Mouse (Mus musculus) kidney, postnatal 0 days (tissue): ENCODE results near the gene Vtn. TPM values are rescaled to one million over a fixed set of nuclear protein-coding genes. Genes with fewer than 3 reads are reported as not detected.

Source experiments
- ATAC-seq: fragments of 200-750 bp; cut with Nextera tagmentation; replicated peaks from 2 replicates; pipeline ENCODE4 v1.8.0; 2017; ENCODE audit warnings: low read depth, moderate number of reproducible peaks, moderate TSS enrichment, moderate library complexity; ENCODE audit not compliant: low FRiP score
- DNase-seq: peaks from one replicate; pipeline ENCODE4 v3.0.0-alpha.2; 2016; ENCODE audit warnings: low spot score
- H3K27ac ChIP-seq: fragments of 300-500 bp; sonication (generic); 2 replicates; pipeline ENCODE4 v1.5.1; 2014; ENCODE audit warnings: mild to moderate bottlenecking
- H3K27me3 ChIP-seq: fragments of 300-500 bp; sonication (generic); 2 replicates; pipeline ENCODE4 v1.6.1; 2014; ENCODE audit warnings: low read length, mixed read lengths; ENCODE audit not compliant: insufficient read depth
- H3K36me3 ChIP-seq: fragments of 300-500 bp; sonication (generic); 2 replicates; pipeline ENCODE4 v1.6.1; 2014; ENCODE audit warnings: low read length, mixed read lengths; ENCODE audit not compliant: insufficient read depth
- H3K4me1 ChIP-seq: fragments of 300-500 bp; sonication (generic); replicated peaks from 2 replicates; pipeline ENCODE4 v1.6.1; 2014; ENCODE audit warnings: antibody characterized with exemption, low read length, mixed read lengths; ENCODE audit not compliant: insufficient read depth
- H3K4me2 ChIP-seq: fragments of 300-500 bp; sonication (generic); 2 replicates; pipeline ENCODE4 v1.6.1; 2014; ENCODE audit warnings: mild to moderate bottlenecking, low read length, moderate library complexity, mixed read lengths
- H3K4me3 ChIP-seq: fragments of 300-500 bp; sonication (generic); replicated peaks from 2 replicates; pipeline ENCODE4 v1.5.1; 2014; ENCODE audit warnings: low read depth, low read length
- H3K9ac ChIP-seq: fragments of 300-500 bp; sonication (generic); 2 replicates; pipeline ENCODE4 v1.6.1; 2014; ENCODE audit warnings: low read depth, low read length
- H3K9me3 ChIP-seq: fragments of 300-500 bp; sonication (generic); replicated peaks from 2 replicates; pipeline ENCODE4 v1.6.1; 2016; ENCODE audit warnings: low read length, inconsistent platforms, mixed read lengths
- CTCF ChIP-seq: IDR thresholded peaks from 2 replicates; pipeline ENCODE4 v1.5.1; 2016; ENCODE audit warnings: antibody characterized with exemption, low read depth, mild to moderate bottlenecking, moderate library complexity
- WGBS: fragments of 180-500 bp; shearing (Covaris S2); extraction: QIAGEN DNeasy Blood & Tissue Kit; methylation state at CpG from one replicate; pipeline ENCODE4 v1.1.7; 2014; 5-methylcytosine and 5-hydroxymethylcytosine counted together
- polyA plus RNA-seq: library from polyadenylated mRNA; unstranded; fragments of >200 nt; fragmentation: Nextera tagmentation; extraction: Ambion mirVana; gene quantifications from 2 replicates; pipeline ENCODE4 v1.2.1, GENCODE M21; 2015

Gene Vtn
- polyA plus RNA-seq, 1 experiment from 2014 or later, result 0.70 TPM

DNA sequence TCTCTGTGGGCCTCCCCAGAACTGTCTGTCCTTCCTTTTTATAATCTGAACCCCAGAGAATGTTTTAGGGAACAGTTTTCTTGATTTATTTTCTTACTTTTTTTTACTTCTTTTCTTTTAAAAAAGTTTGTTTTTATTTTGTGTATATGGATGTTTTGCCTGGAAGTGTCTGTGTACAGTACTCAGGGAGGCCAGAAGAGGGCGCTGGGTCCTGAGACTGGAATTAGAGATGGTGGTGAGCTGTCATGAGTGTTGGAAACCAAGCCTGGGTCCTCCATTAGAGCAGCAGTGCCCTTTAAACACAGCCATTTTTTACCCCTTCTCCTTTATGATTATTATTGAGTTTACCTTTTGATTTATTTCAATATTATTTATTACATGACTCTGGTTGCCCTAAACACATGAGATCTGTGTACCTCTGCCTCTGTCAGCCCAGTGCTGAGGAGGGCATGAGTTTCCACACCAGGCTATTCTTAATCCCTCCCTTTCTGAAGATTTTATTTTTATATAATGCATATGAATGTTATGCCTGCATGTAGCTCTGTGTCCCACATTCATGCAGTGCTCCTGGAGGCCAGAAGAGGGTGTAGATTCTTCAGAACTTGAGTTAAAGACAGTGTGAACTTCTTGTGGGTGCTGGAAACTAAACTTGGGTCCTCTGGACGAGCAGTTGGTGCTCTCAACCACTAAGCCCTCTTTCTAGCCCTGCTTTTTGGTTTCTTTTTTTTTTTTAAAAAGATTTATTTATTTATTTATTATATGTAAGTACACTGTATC, 16.8 kb downstream of the Vtn start:
- no peak overlapping the region for H3K9ac ChIP-seq
- peak; percentile 45 for TF ChIP-seq CTCF
- DNase-seq (peak; percentile 22), ATAC-seq (no peak)
- peaks cover 44% of the 10 kb centered on the region for H3K36me3 ChIP-seq
- WGBS, result 66% methylated on average over 2 of the region's 2 CpGs
- no peaks in the 10 kb centered on the region for H3K9me3 ChIP-seq
- H3K27ac ChIP-seq, result no peak overlapping the region
- peaks cover 11% of the 10 kb centered on the region; the same call in 1 of the 2 replicates for H3K4me1 ChIP-seq
- H3K4me3 ChIP-seq, result no peak overlapping the region
- no peak overlapping the region for H3K4me2 ChIP-seq
- no peaks in the 10 kb centered on the region for H3K27me3 ChIP-seq

GRCm38 (mm10) chr11:78518931-78519330, 20.0 kb downstream of the Vtn start:
- no peak overlapping the region for H3K9ac ChIP-seq

DNA sequence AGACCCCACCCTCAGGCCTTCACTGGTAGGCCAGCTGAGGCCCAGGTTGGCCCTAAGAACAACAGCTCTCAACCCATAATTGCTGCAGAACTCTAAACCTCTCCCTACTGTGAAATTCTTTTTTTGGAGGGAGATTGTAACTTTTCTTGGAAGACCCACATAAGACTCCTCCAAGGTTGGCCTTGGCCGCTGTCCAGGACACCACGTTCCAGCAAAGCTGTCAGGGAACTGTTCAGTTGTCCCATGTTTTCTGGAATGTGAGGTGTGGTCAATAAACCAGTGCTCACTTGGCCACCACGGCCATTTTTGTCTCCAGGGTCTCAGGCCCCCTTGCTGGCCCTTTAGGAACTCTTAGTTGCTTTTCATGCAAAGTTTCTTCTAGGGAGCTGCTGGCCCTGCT, 23.0 kb downstream of the Vtn start:
- H3K4me3 ChIP-seq, result no peak overlapping the region
- no peaks in the 10 kb centered on the region for H3K9me3 ChIP-seq
- peaks cover 71% of the 10 kb centered on the region for H3K36me3 ChIP-seq
- no peak overlapping the region for H3K9ac ChIP-seq
- no peak for TF ChIP-seq CTCF
- no peak overlapping the region for H3K4me2 ChIP-seq
- H3K4me1 ChIP-seq, result no peaks in the 10 kb centered on the region
- no peaks in the 10 kb centered on the region for H3K27me3 ChIP-seq
- no peak overlapping the region for H3K27ac ChIP-seq
- no peak for DNase-seq
- ATAC-seq, result no peak
- 78% methylated on average over 3 of the region's 3 CpGs for WGBS

More at GRCm38 (mm10) chr11:78518931-78519330, 20.0 kb downstream of the Vtn start:
- H3K27ac ChIP-seq, result no peak overlapping the region
- H3K27me3 ChIP-seq, result no peaks in the 10 kb centered on the region
- DNase-seq (no peak), ATAC-seq (no peak)
- no peak overlapping the region for H3K4me3 ChIP-seq
- no peak for TF ChIP-seq CTCF
- WGBS, result 88% methylated on average over 10 of the region's 10 CpGs
- H3K4me2 ChIP-seq, result no peak overlapping the region
- peaks cover 72% of the 10 kb centered on the region for H3K36me3 ChIP-seq
- no peaks in the 10 kb centered on the region for H3K4me1 ChIP-seq
- H3K9me3 ChIP-seq, result no peaks in the 10 kb centered on the region

DNA sequence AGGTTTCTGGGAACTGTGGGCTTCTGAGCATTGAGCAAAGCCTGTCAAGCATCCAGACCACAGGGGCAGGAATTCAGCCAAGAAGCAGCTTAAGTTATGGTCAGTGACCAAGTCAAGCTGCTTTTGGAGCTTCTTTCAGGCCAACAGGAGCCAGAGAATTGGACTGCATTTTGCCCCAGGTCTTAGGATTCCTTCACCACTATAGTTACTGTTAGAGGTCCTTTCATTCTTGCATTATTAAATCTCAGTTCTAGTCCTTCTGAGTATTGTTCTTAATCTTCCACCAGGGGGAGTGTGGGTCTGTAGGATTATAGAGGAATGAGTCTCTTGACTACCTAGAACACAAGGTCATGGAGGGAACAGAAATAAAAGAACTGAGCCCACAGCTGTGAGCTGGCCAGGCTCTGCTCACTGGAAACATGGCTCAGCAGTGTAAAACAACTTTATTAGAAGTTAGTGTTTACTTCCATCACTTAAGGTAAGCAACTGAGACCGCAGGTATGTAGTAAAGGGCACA, 23.6 kb downstream of the Vtn start:
- DNase-seq (peak; percentile 69), ATAC-seq (no peak; the same call in 1 of the 2 replicates)
- Histone ChIP-seq H3K36me3 (peaks cover 77% of the 10 kb centered on the region), H3K4me1 (no peaks in the 10 kb centered on the region), H3K27me3 (no peaks in the 10 kb centered on the region), H3K9me3 (no peaks in the 10 kb centered on the region), H3K4me3 (no peak overlapping the region), H3K27ac (no peak overlapping the region), H3K4me2 (no peak overlapping the region), H3K9ac (no peak overlapping the region)
- TF ChIP-seq CTCF, result peak; percentile 69
- 90% methylated on average over 1 of the region's 1 CpGs for WGBS

DNA sequence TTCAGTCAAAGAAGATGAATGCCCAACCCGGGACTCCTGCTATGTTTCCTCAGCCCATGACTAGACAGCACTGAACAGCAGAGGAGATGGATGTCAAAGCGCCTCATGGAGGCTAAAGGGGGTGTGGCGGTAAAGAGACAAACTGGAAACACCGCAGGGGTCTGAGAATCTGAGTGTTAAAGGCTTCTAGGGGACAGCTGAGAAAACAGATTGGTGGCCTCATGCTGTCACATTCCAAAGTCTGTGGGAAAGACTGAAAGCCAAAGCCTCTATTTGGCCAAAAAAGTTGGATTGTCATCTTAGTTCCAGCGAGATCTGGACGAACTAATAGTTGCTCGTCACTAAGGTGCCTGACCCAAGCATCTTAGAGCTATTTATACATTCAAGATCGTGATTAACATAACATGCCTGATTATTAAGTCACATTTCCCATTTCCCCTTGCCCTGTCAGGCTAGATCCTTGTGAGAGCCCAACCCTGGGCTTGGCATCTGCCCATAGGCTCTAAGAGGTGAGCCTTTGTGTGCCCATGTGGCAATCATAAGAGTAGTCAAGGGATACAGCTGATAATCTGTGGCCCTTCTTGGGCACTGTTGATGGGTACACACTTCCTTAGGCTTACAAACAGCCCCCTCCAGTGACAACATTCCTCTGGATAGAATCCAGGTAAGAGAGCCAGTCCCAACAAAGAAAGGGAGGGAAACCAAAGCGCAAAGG, 24.5 kb downstream of the Vtn start:
- DNase-seq (no peak), ATAC-seq (no peak)
- Histone ChIP-seq H3K27me3 (no peaks in the 10 kb centered on the region), H3K9ac (no peak overlapping the region), H3K4me2 (no peak overlapping the region), H3K4me3 (no peak overlapping the region), H3K36me3 (peaks cover 77% of the 10 kb centered on the region), H3K9me3 (no peaks in the 10 kb centered on the region), H3K4me1 (no peaks in the 10 kb centered on the region; the same call in 1 of the 2 replicates), H3K27ac (no peak overlapping the region)
- TF ChIP-seq CTCF, result no peak
- WGBS, result 74% methylated on average over 9 of the region's 9 CpGs

DNA sequence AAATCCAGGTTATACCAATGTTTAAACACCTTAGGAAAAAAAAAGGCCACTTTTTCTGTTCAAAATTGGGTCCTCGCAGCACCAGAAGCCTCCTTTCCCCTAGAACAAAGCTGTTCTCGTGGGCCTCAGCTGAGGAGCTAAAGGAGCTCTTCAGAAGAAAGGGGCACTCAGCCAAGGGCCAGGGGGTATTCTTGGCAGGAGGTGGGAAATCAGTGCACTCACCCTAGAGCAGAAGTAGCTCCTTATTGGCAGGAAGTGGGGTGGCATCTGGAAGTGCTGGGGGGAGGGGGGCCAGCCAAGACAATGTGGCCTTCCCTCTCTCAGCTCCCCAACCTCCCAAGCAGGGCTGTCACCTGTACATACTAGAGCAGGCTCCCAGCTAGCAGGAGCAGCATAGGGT, 25.9 kb downstream of the Vtn start:
- no peak overlapping the region for H3K9ac ChIP-seq
- no peak for DNase-seq
- no peaks in the 10 kb centered on the region for H3K9me3 ChIP-seq
- peaks cover 77% of the 10 kb centered on the region for H3K36me3 ChIP-seq
- no peak for TF ChIP-seq CTCF
- ATAC-seq, result no peak
- 89% methylated on average over 2 of the region's 2 CpGs for WGBS
- no peak overlapping the region for H3K4me2 ChIP-seq
- no peak overlapping the region for H3K27ac ChIP-seq
- H3K4me3 ChIP-seq, result no peak overlapping the region
- peaks cover 4% of the 10 kb centered on the region; the same call in 1 of the 2 replicates for H3K4me1 ChIP-seq
- no peaks in the 10 kb centered on the region for H3K27me3 ChIP-seq
